Mouse (Mus musculus): ENCODE data around the gene Hey2. TPM values are rescaled to one million over a fixed set of nuclear protein-coding genes. Genes with fewer than 3 reads are reported as not detected.

Hey2 gene
- total RNA-seq, 2 experiments from 2014 or later: 6.2 to 6.7 TPM

- intact Hi-C loops (cut with DNase I): no loop called here
- no peak for DNase-seq
These were observed 45.9 kb downstream of the Hey2 start for GRCm38 (mm10) chr10:30796469-30797261.

GRCm38 (mm10) chr10:30791016-30791415, 51.6 kb downstream of the Hey2 start:
- DNase-seq: no peak
- intact Hi-C loops (cut with DNase I): no loop called here

DNA sequence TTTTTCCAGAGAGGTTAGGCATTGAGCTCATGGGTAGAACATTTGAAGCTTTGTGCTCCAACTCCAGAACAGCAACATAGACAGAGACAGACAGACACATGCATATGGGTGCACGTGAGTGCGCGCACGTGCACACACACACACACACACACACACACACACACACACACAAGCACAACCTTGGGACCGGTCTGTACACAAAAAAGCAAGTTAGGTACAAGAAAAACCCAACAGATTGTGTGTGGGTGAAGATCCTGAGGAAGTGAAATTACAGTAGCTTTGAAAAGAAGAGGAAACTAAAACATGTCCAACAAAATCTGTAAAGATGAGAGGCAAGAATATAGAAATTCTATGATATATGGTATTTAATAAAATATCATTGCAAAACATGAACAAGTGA, 53.1 kb downstream of the Hey2 start:
- no peak for DNase-seq
- intact Hi-C loops (cut with DNase I): no loop called here

GRCm38 (mm10) chr10:30788340-30788721, 54.3 kb downstream of the Hey2 start:
- no peak for DNase-seq
- intact Hi-C loops (cut with DNase I): no loop called here

GRCm38 (mm10) chr10:30787684-30788339, 54.8 kb downstream of the Hey2 start:
- intact Hi-C loops (cut with DNase I): no loop called here
- DNase-seq: no peak

GRCm38 (mm10) chr10:30786103-30786754, 56.4 kb downstream of the Hey2 start:
- DNase-seq: no peak
- intact Hi-C loops (cut with DNase I): no loop called here

Other genes with a start within 250 kb of the Hey2 start
- gene Trmt11, start 242.1 kb downstream of the Hey2 start, total RNA-seq (2021): 1 to 10 TPM; 6.1 to 6.4 TPM
- gene Hint3, start 213.2 kb downstream of the Hey2 start, total RNA-seq (2021): 10 to 100 TPM; 79.6 to 89.7 TPM
- 1 to 10 TPM; 4.1 to 4.2 TPM for gene Ncoa7, start 39.5 kb downstream of the Hey2 start, total RNA-seq (2021)